ENCODE assay signal across 25 mouse cellular contexts in the genomic region with DNA sequence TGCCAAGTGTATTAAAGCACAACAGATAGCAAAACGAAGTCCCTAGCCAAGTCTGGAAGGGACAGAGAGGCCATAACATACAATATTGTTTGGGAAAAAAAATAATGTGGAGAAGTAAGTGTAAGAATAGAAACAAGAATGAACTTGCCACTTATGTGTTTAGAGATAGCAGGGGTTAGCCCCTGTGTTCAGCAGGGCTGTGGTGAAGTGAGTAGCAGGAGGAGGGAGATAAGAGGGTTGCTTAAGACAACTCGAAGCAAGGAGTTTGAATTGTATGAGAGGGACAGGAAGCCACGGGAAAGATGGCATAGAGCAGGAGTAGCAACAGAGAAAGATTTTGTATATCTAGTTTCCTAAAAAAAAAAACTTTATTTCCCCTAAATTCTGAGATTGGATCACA. TPM values are rescaled to one million over a fixed set of nuclear protein-coding genes. Genes with fewer than 3 reads are reported as not detected.
DNase-seq lines count a peak whose midpoint lies in the region; ATAC-seq and TF ChIP-seq lines count a peak whose summit lies in the region.
"Had no signal": no experiment of that assay in that cellular context is flagged by ENCODE, and none has a peak within 500 bp of the region (broad histone marks: within the 10 kb centered on the region; RNA-seq: fewer than 3 reads in every experiment).

No protein-coding gene starts in this region.

- H3K27me3 ChIP-seq in stomach, embryonic 15.5 days (replicated peaks): no peaks in the 10 kb centered on the region
- no peaks in the 10 kb centered on the region for H3K27me3 ChIP-seq in stomach, postnatal 0 days (ENCODE audit: control insufficient read depth, insufficient read depth, low read length)
- H3K27me3 ChIP-seq in erythroblast, embryonic 14.5 days (ENCODE audit: control insufficient read depth): no peaks in the 10 kb centered on the region
- no peaks in the 10 kb centered on the region for H3K27me3 ChIP-seq in liver, embryonic 13.5 days
- H3K27me3 ChIP-seq in heart, embryonic 10.5 days (ENCODE audit: insufficient read depth, poor library complexity, severe bottlenecking): no peaks in the 10 kb centered on the region
- no peaks in the 10 kb centered on the region for H3K27me3 ChIP-seq in midbrain, embryonic 10.5 days (ENCODE audit: low read depth, poor library complexity, severe bottlenecking)
- no peaks in the 10 kb centered on the region for H3K27me3 ChIP-seq in midbrain, embryonic 11.5 days (ENCODE audit: control insufficient read depth, insufficient read depth, low read length)
- H3K27me3 ChIP-seq: midbrain, embryonic 13.5 days; neural tube, embryonic 12.5 days; Patski had no signal

- H3K4me1 ChIP-seq in stomach, embryonic 15.5 days: no peaks in the 10 kb centered on the region
- no peaks in the 10 kb centered on the region for H3K4me1 ChIP-seq in stomach, postnatal 0 days (replicated peaks; ENCODE audit: control insufficient read depth, insufficient read depth)
- H3K4me1 ChIP-seq in erythroblast, embryonic 14.5 days (ENCODE audit: control insufficient read depth): peaks cover 75% of the 10 kb centered on the region
- peaks cover 58% of the 10 kb centered on the region for H3K4me1 ChIP-seq in liver, embryonic 13.5 days (replicated peaks)
- H3K4me1 ChIP-seq in heart, embryonic 10.5 days: no peaks in the 10 kb centered on the region
- no peaks in the 10 kb centered on the region for H3K4me1 ChIP-seq in midbrain, embryonic 10.5 days
- no peaks in the 10 kb centered on the region for H3K4me1 ChIP-seq in midbrain, embryonic 11.5 days (ENCODE audit: control insufficient read depth, insufficient read depth, low read length)
- H3K4me1 ChIP-seq: embryonic facial prominence, embryonic 10.5 days; limb, embryonic 10.5 days; midbrain, embryonic 13.5 days; neural tube, embryonic 12.5 days had no signal

- H3K36me3 ChIP-seq in stomach, embryonic 15.5 days: no peaks in the 10 kb centered on the region
- no peaks in the 10 kb centered on the region for H3K36me3 ChIP-seq in stomach, postnatal 0 days (ENCODE audit: control insufficient read depth, insufficient read depth, low read length)
- H3K36me3 ChIP-seq in erythroblast, embryonic 14.5 days (ENCODE audit: control insufficient read depth): peaks cover 44% of the 10 kb centered on the region
- H3K36me3 ChIP-seq in liver, embryonic 13.5 days: peaks cover 14% of the 10 kb centered on the region
- H3K36me3 ChIP-seq in heart, embryonic 10.5 days: peaks cover 17% of the 10 kb centered on the region
- peaks cover 27% of the 10 kb centered on the region for H3K36me3 ChIP-seq in midbrain, embryonic 10.5 days
- H3K36me3 ChIP-seq in midbrain, embryonic 11.5 days (ENCODE audit: control insufficient read depth, insufficient read depth, low read length): no peaks in the 10 kb centered on the region

- H3K4me2 ChIP-seq in stomach, embryonic 15.5 days: no peak overlapping the region
- no peak overlapping the region for H3K4me2 ChIP-seq in stomach, postnatal 0 days (replicated peaks; ENCODE audit: low read depth)
- peak overlapping the region; percentile 60 for H3K4me2 ChIP-seq in liver, embryonic 13.5 days
- H3K4me2 ChIP-seq in midbrain, embryonic 11.5 days: no peak overlapping the region
- H3K4me2 ChIP-seq: midbrain, embryonic 13.5 days; neural tube, embryonic 12.5 days had no signal

- DNase-seq in stomach, postnatal 0 days (ENCODE audit: low spot score): no peak
- peak; percentile 27 for DNase-seq in liver, embryonic 13.5 days
- no peak for DNase-seq in heart, embryonic 10.5 days (ENCODE audit: low spot score)
- DNase-seq in midbrain, embryonic 10.5 days (ENCODE audit: low spot score): no peak
- no peak for DNase-seq in left cerebral cortex, postnatal 10 days (ENCODE audit: extremely low spot score in 1 of 2, low spot score in 2 of 2)
- DNase-seq in midbrain, embryonic 11.5 days (ENCODE audit: low spot score, missing footprints): no peak
- DNase-seq: adrenal gland, adult 8-10 months; cerebellum, adult 11 months; cerebellum, postnatal 36 days; forebrain, postnatal 0 days; heart, postnatal 4 days; kidney, adult 18-20 months; kidney, postnatal 10 days; lung, adult 18-20 months; lung, postnatal 14 days; right cerebral cortex, adult 18-20 months; thymus, postnatal 25 days had no signal

- TF ChIP-seq EP300 in stomach, postnatal 0 days (optimal IDR thresholded peaks at IDR 0.05): no peak

- WGBS in stomach, embryonic 15.5 days: 72% methylated on average over 3 of the region's 3 CpGs
- 80% methylated on average over 3 of the region's 3 CpGs for WGBS in stomach, postnatal 0 days
- WGBS in liver, embryonic 13.5 days (ENCODE audit: insufficient replicate concordance): 16% methylated on average over 3 of the region's 3 CpGs
- 35% methylated on average over 3 of the region's 3 CpGs for WGBS in heart, embryonic 10.5 days
- 84% methylated on average over 3 of the region's 3 CpGs for whole genome bisulfite sequencing in midbrain, embryonic 10.5 days
- 78% methylated on average over 3 of the region's 3 CpGs for WGBS in midbrain, embryonic 11.5 days

- ATAC-seq in stomach, embryonic 15.5 days (ENCODE audit: insufficient read depth, low FRiP score, low read depth): peak; percentile 88
- no peak for ATAC-seq in stomach, postnatal 0 days (ENCODE audit: low FRiP score, low TSS enrichment)
- peak; percentile 93 for ATAC-seq in liver, embryonic 13.5 days (ENCODE audit: low read depth)
- no peak for ATAC-seq in midbrain, embryonic 11.5 days (ENCODE audit: low FRiP score)
- ATAC-seq: forebrain, postnatal 0 days; hindbrain, embryonic 16.5 days; midbrain, embryonic 13.5 days; Patski had no signal

- no peak overlapping the region for H3K9ac ChIP-seq in stomach, embryonic 15.5 days
- no peak overlapping the region for H3K9ac ChIP-seq in stomach, postnatal 0 days (ENCODE audit: low read length)
- H3K9ac ChIP-seq in liver, embryonic 13.5 days: peak overlapping the region; percentile 51
- H3K9ac ChIP-seq in midbrain, embryonic 11.5 days (ENCODE audit: low read length): no peak overlapping the region
- H3K9ac ChIP-seq: forebrain, postnatal 0 days; midbrain, embryonic 13.5 days; neural tube, embryonic 12.5 days had no signal

- intact Hi-C loops in left cerebral cortex, postnatal 10 days (cut with DNase I): no loop called here

- no peaks in the 10 kb centered on the region for H3K9me3 ChIP-seq in stomach, embryonic 15.5 days
- no peaks in the 10 kb centered on the region for H3K9me3 ChIP-seq in stomach, postnatal 0 days (ENCODE audit: control insufficient read depth, low read length)
- H3K9me3 ChIP-seq in erythroblast, embryonic 14.5 days (ENCODE audit: control insufficient read depth, low read length): no peaks in the 10 kb centered on the region
- no peaks in the 10 kb centered on the region for H3K9me3 ChIP-seq in liver, embryonic 13.5 days (replicated peaks)
- H3K9me3 ChIP-seq in heart, embryonic 10.5 days: no peaks in the 10 kb centered on the region
- H3K9me3 ChIP-seq in midbrain, embryonic 10.5 days (replicated peaks): no peaks in the 10 kb centered on the region
- H3K9me3 ChIP-seq in midbrain, embryonic 11.5 days (ENCODE audit: control insufficient read depth, low read length): no peaks in the 10 kb centered on the region
- H3K9me3 ChIP-seq: embryonic facial prominence, embryonic 10.5 days; limb, embryonic 10.5 days; midbrain, embryonic 13.5 days; neural tube, embryonic 12.5 days had no signal

- no peak for TF ChIP-seq CTCF in stomach, postnatal 0 days (IDR thresholded peaks at IDR 0.05; ENCODE audit: low read depth)

- H3K27ac ChIP-seq in stomach, embryonic 15.5 days: no peak overlapping the region
- H3K27ac ChIP-seq in stomach, postnatal 0 days (replicated peaks): no peak overlapping the region
- H3K27ac ChIP-seq in liver, embryonic 13.5 days: peak overlapping the region; percentile 96
- H3K27ac ChIP-seq in heart, embryonic 10.5 days: no peak overlapping the region; the same call in 1 of the 2 replicates
- H3K27ac ChIP-seq in midbrain, embryonic 10.5 days (replicated peaks): no peak overlapping the region
- H3K27ac ChIP-seq in midbrain, embryonic 11.5 days (ENCODE audit: low read depth, low read length): no peak overlapping the region
- H3K27ac ChIP-seq: embryonic facial prominence, embryonic 10.5 days; limb, embryonic 10.5 days; midbrain, embryonic 13.5 days; neural tube, embryonic 12.5 days had no signal

- no peak overlapping the region for H3K4me3 ChIP-seq in stomach, embryonic 15.5 days (replicated peaks)
- no peak overlapping the region for H3K4me3 ChIP-seq in stomach, postnatal 0 days (ENCODE audit: low read depth, low read length)
- H3K4me3 ChIP-seq in erythroblast, embryonic 14.5 days (replicated peaks): peak overlapping the region; percentile 26
- H3K4me3 ChIP-seq in liver, embryonic 13.5 days (replicated peaks): peak overlapping the region; percentile 7
- H3K4me3 ChIP-seq in heart, embryonic 10.5 days: no peak overlapping the region
- no peak overlapping the region for H3K4me3 ChIP-seq in midbrain, embryonic 10.5 days
- H3K4me3 ChIP-seq in midbrain, embryonic 11.5 days (ENCODE audit: low read depth, low read length): no peak overlapping the region
- H3K4me3 ChIP-seq: embryonic facial prominence, embryonic 10.5 days; limb, embryonic 10.5 days; midbrain, embryonic 13.5 days; neural tube, embryonic 12.5 days had no signal

RNA-seq across cellular contexts. Expression of a gene that starts 20.8 kb away (rescaled TPM):
- polyA plus RNA-seq in stomach, embryonic 15.5 days (2015; fragmentation: Nextera tagmentation; extraction: Ambion mirVana): 29.1 and 32.3 TPM in 2 replicates
- polyA plus RNA-seq in stomach, postnatal 0 days (2015; fragmentation: Nextera tagmentation; extraction: Ambion mirVana): 11.4 and 12.8 TPM in 2 replicates
- polyA plus RNA-seq in erythroblast, embryonic 14.5 days (2012): 4.1 and 5.3 TPM in 2 replicates
- 36.8 and 41.7 TPM in 2 replicates for polyA plus RNA-seq in liver, embryonic 13.5 days (2015; fragmentation: Nextera tagmentation; extraction: Ambion mirVana)
- 21.0 and 27.2 TPM in 2 replicates for polyA plus RNA-seq in heart, embryonic 10.5 days (2016; fragmentation: Nextera tagmentation; extraction: Ambion mirVana)
- 49.6 and 50.8 TPM in 2 replicates for polyA plus RNA-seq in midbrain, embryonic 10.5 days (2016; fragmentation: Nextera tagmentation; extraction: Ambion mirVana)
- 10 to 100 TPM; 20.8 to 21.2 TPM for total RNA-seq in left cerebral cortex, postnatal 10 days (2021)
- polyA plus RNA-seq in midbrain, embryonic 11.5 days (2014; fragmentation: Nextera tagmentation; extraction: Ambion mirVana): 91.1 and 94.2 TPM in 2 replicates

RNA-seq across cellular contexts. Expression of a gene that starts 21.6 kb away (rescaled TPM):
- polyA plus RNA-seq in stomach, embryonic 15.5 days (2015; fragmentation: Nextera tagmentation; extraction: Ambion mirVana): 24.0 and 26.9 TPM in 2 replicates
- polyA plus RNA-seq in stomach, postnatal 0 days (2015; fragmentation: Nextera tagmentation; extraction: Ambion mirVana): 18.4 and 18.6 TPM in 2 replicates
- polyA plus RNA-seq in erythroblast, embryonic 14.5 days (2012): 1.5 and 1.6 TPM in 2 replicates
- 24.7 and 25.6 TPM in 2 replicates for polyA plus RNA-seq in liver, embryonic 13.5 days (2015; fragmentation: Nextera tagmentation; extraction: Ambion mirVana)
- 24.4 and 33.3 TPM in 2 replicates for polyA plus RNA-seq in heart, embryonic 10.5 days (2016; fragmentation: Nextera tagmentation; extraction: Ambion mirVana)
- polyA plus RNA-seq in midbrain, embryonic 10.5 days (2016; fragmentation: Nextera tagmentation; extraction: Ambion mirVana): 24.0 and 26.8 TPM in 2 replicates
- total RNA-seq in left cerebral cortex, postnatal 10 days (2021): 1 to 10 TPM; 8.9 to 9.4 TPM
- polyA plus RNA-seq in midbrain, embryonic 11.5 days (2014; fragmentation: Nextera tagmentation; extraction: Ambion mirVana): 25.4 and 29.8 TPM in 2 replicates

RNA-seq across cellular contexts. Expression of a gene that starts 57.6 kb away (rescaled TPM):
- polyA plus RNA-seq in stomach, embryonic 15.5 days (2015; fragmentation: Nextera tagmentation; extraction: Ambion mirVana): 0.15 and 0.18 TPM in 2 replicates
- 0.01 and 0.05 TPM in 2 replicates for polyA plus RNA-seq in stomach, postnatal 0 days (2015; fragmentation: Nextera tagmentation; extraction: Ambion mirVana)
- not detected in 2 replicates for polyA plus RNA-seq in erythroblast, embryonic 14.5 days (2012)
- 0.03 TPM in 1 of 2 replicates, not detected in the other for polyA plus RNA-seq in liver, embryonic 13.5 days (2015; fragmentation: Nextera tagmentation; extraction: Ambion mirVana)
- polyA plus RNA-seq in heart, embryonic 10.5 days (2016; fragmentation: Nextera tagmentation; extraction: Ambion mirVana): 0.11 and 0.23 TPM in 2 replicates
- 0.38 and 0.67 TPM in 2 replicates for polyA plus RNA-seq in midbrain, embryonic 10.5 days (2016; fragmentation: Nextera tagmentation; extraction: Ambion mirVana)
- total RNA-seq in left cerebral cortex, postnatal 10 days (2021): 1 to 10 TPM in 1 of 2 experiments, under 1 TPM in 1; 0.75 to 1.0 TPM
- polyA plus RNA-seq in midbrain, embryonic 11.5 days (2014; fragmentation: Nextera tagmentation; extraction: Ambion mirVana): 0.58 and 0.59 TPM in 2 replicates

Comparison
In these comparisons a context has a peak if more than half of its experiments do, and no peak if none do; other contexts are left out.
1. ATAC-seq: peak in stomach, embryonic 15.5 days (single experiment) and liver, embryonic 13.5 days (single experiment); none in stomach, postnatal 0 days (single experiment) and midbrain, embryonic 11.5 days (single experiment).
2. H3K4me3 ChIP-seq: peak in erythroblast, embryonic 14.5 days (single experiment) and liver, embryonic 13.5 days (single experiment); none in stomach, embryonic 15.5 days (single experiment), stomach, postnatal 0 days (single experiment), heart, embryonic 10.5 days (single experiment), midbrain, embryonic 10.5 days (single experiment) and midbrain, embryonic 11.5 days (single experiment).